Mouse (Mus musculus) NIH3T3 (cell line): ENCODE measurements around the gene Golph3.
A peak's percentile ranks its signal among the peaks of the same experiment; 100 is the strongest.

Source experiments
- DNase-seq: peaks from one replicate; pipeline ENCODE4 v3.0.0-alpha.2; 2012; ENCODE audit warnings: low read depth

The Golph3 gene

GRCm38 (mm10) chr15:12321091-12321787 is at the start of gene Golph3:
Gene Golph3, plus strand, starts transcription at chr15:12321450.
- peak; percentile 98 for DNase-seq

DNA sequence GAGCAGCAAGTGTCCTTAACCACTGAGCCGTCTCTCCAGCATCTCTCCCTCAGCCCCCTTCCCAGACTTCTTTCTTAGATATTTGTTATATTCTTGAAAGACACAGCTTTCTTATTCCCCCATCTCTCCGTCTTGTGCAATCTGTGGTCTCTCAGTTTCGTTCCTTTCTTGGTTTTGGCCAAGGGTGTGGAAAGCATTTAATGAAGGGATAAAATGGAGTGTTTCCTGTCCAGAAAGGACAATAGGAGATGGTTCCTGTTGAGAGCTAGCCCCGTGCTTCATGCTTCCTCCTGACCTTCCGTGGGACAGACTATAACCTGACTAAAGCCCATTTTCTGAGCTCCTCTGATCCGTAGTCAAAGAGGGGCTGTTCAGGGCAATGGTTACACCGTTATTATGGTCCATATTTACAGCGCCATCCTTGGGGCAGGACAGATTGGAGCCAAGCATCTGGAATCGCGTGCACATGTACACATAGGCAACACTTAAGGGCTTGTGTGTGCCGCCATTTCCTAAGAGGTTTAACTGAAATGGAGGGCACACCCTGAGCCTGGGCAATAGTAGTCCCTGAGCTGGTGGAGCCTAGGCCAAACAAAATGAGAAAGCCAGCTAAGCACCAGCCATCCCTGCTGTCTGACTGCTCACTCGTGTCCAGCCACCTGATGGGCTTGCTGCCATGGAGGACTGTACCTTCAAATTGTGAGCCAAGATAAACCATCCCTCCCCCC is 47.8 kb upstream of the Golph3 start:
- DNase-seq: no peak

DNA sequence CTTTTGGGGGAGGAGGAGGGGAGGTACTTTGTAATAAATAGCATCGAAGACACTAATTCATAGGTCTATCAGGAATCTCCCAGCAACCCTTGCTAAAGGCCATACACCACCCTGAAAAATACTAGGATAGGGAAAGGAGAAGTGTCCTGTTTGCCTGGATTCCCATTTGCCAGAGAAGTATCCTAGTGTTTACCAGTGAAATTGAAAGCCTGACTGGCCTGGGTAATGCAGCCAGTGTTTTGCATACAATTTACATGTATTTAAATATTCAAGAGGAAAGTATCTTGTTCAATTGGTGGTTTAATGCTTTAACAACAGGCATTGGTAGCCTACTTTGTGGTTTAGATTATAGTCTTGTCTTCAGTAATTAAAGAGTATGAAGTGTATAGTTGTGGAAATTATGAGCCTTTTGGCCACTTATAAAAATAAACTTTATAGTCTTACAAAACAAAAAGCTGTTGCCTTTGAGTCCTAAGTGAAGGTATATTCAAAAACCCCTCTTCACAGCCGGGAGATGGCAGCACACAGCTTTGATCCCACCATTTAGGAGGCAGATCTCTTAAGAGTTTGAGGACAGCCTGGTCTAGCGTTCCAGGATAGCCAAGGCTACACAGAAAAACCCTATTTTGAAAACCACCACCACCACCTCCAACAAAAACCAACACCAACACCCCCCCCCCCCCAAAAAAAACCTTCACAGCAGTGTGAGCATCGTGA is 47.0 kb upstream of the Golph3 start:
- peak; percentile 31 for DNase-seq

GRCm38 (mm10) chr15:12275091-12275623 is 46.1 kb upstream of the Golph3 start:
- no peak for DNase-seq

DNA sequence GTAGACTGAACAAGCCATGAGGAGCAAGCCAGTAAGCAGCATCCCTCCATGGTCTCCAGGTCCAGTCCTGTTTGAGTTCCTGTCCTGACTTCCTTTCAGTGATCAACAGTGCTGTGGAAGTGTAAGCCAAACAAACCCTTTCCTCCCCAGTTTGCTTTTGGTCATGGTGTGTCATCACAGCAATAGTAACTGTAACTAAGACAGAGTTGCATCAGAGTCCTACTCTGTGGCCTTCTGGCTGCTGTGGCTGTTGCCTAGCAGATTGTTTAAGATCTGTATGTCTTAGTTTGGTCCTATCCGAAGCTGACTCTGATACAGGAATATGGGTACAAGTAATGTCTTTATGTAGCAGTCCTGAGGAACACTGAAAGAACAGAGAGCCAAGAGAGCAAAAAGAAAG is 41.4 kb upstream of the Golph3 start:
- peak; percentile 10 for DNase-seq

GRCm38 (mm10) chr15:12284794-12285534 is 36.3 kb upstream of the Golph3 start:
- peak; percentile 44 for DNase-seq

- peak; percentile 6 for DNase-seq
These were observed 35.8 kb upstream of the Golph3 start for GRCm38 (mm10) chr15:12285535-12285809.

DNA sequence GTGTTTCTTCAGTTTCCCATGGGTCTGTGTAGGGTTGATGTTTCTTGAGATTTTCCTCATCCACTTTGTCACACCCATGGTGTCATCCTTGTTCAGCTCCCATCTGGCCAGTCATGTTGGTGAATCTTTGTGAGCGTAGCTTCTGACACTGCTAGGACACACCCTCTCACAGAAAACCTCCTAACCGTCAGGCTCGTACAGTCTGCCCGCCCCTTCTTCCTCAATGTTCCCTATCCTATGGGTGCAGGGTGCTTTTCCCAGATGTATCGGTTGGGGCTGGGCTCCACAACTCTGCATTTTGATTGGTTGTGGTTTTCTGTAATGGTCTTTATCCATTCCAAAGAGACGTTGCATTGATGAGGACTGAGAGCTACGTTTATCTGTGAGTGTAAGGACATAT is 30.9 kb upstream of the Golph3 start:
- DNase-seq: no peak

DNA sequence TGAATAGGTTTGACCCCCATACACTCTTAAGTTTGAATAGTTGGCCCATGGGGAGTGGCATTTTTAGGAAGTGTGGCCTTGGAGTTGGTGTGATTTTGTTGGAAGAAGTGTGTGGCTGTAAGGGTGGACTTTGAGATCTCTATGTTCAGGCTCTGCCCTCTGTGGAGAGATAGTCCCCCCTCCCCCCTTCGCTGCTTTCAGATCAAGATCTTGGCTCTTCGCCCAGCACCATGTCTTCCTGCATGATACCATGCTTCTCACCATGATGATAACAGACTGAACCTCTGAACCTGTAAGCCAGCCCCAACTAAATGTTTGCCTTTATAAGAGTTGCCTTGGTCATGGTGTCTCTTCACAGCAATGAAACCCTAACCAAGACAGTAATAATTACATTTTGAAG is 29.5 kb upstream of the Golph3 start:
- DNase-seq: no peak

DNA sequence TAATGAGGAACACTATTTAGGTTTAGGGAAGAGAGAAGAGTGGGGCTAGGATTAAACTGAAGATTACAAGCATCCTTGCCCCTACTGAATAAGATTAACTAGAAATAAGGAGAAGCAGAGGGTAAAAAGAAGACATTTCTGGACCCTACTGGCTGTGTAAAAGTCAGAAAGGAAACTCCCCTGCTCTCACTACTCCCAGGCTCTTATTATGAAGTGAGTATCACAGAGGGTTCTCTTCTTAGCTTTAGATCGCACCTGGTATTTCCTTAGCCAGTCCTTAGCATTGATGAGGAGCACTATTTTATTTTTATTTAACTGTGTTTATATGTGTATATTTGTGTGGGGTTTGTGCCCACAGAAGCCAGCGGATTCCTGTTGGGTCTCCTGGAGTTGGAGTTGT is 25.0 kb upstream of the Golph3 start:
- DNase-seq: no peak

GRCm38 (mm10) chr15:12298231-12298737 is 23.0 kb upstream of the Golph3 start:
- DNase-seq: no peak

DNA sequence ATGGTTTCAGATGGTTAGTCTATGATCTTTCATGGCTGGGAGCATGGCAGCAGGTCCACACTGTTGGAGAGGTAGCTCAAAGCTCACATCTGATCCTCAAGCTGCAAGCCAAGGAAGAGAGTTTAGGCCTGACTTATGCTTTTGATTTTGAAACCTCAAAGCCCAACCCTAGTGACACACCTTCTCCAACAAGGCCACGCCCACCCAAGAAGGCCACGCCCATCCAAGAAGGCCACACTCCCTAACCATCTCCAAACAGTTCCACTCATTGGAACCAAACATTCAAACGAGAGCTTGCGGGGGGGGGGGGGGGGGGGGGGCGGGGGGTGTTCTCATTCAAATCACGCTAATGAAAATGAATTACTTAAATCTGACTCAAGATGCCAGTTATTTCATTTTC is 19.5 kb upstream of the Golph3 start:
- peak; percentile 25 for DNase-seq

DNA sequence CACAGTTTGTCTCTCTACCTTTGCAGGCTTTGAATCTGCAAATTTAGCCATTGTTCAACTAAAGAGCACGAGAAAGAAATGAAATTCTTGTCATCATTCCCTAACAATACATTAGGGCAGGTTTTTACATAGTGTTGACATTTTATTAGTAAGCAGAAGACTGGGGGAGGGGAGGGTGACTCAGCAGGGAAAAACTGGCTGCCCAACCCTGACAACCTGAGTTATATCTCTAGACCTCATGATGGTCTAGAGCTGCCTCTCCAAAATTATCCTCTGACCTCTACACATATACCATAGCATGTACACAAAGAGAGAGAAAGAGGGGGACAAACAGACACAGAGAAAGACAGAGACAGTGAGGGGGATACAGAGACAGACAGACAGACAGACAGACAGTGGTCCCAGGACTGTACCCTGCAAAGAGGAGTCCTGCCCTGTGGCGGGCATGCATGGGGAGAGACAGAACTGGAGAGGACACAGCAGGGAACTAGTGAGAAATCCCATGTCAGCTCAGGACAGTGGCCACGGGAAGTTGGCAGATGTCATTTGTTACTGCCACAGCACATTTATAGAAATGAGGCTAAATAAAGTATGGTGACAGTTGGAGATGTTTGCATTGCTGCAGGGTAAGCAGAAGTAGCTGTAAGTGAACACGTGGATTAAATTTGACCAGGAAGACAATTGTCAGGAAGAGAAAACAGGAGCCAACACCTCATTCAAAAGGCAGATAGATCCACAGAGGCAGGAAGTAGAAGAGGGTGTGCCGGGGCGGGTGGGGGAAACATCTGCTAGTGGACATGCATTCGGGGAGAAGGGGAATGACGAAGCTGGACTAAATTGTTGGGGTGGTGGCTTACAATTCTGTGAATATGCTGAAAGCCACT is 14.8 kb upstream of the Golph3 start:
- DNase-seq: peak; percentile 60

DNA sequence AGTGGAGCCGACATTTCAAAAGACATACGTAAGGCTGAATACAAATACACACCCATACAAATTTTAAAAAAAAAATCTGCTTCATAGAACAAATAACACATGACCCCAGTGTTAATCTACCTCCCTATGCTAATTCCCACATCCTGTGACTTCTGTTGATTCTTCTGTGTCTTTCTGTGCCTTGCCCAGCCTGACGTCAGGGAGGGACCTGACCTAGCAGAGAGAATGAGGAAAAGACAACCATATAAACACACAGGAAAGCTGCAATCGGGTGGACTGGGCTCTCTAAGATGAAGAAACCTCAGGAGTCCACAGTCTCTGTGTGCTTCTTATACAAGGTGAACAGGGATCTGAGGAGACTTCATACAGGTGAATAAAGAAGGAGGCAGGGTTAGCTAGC is 14.1 kb upstream of the Golph3 start:
- DNase-seq: no peak

DNA sequence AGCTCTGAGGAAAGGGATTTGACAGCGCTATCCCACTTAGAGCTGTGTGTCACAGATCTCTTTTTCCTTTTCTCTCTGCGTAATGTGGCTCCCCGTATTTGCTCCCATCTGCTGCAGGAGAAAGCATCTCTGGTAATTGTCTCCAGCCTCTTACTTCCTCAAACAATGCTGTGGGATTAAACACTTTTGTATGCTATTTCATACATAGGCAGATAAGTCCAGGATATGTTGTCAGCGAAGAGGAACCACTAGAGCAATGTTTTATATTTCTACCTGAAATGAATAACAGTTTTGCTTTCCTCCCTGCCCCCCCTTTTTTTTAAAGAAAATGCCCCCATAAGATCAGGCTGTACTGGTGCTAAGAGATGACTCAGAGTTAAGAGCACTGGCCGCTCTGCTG is 12.7 kb upstream of the Golph3 start:
- DNase-seq: no peak

DNA sequence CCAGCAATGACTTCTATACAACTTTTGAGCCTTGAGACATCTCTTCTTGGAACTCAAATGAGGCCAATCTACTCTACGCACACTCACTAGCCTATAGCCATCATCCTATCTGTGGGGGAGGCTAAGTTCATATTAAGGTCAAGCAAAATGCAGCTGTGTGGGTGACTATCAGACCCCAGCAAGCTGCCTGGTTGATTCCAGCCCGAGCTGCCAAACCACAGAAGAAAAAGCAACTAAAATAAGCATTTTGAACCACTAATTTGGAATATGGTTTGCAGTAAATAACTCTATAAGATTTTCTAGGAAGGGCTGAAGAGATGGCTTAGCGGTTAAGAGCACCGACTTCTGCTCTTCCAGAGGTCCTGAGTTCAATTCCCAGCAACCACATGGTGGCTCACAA is 10.6 kb upstream of the Golph3 start:
- peak; percentile 34 for DNase-seq

DNA sequence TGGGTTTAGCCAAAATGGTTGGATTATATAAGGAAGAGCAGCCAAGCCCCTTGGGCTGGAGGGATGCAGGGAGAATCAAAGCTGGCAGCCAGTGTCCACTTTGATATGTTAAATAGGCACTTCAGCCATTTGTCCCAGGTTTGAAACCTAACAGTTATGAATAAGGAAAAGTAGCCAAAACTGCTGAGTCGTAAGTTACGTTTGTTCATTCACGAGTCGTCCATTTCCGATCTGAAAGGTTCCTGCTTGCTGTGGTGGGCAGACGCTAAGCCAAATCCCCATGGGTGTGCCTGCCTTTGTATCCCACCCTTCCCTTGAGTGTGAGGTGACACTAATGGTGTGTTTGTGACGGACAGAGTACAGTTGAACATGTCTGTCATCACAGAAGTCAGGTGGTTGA is 9.8 kb upstream of the Golph3 start:
- no peak for DNase-seq

- no peak for DNase-seq
These were observed 8.0 kb upstream of the Golph3 start for GRCm38 (mm10) chr15:12313255-12313654.

GRCm38 (mm10) chr15:12314584-12314983 is 6.7 kb upstream of the Golph3 start:
- no peak for DNase-seq

DNA sequence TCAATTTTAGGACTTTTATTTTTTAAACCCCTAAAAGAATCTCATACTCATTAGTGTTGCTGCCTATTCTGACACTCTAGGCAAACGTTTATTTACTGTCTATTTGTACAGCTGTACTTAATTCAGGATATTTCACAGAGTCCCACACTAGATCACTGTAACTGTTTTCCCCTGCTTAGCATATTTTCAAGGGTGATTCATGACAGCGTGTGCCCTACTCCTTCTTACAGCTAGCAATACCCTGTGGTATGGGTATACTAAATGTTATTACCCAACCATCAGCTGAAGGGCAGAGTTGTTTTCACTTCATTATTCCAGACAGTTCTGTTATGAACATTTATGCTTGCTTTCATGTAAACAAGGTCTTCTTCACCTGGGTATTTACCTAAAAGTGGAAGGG is 5.3 kb upstream of the Golph3 start:
- DNase-seq: peak; percentile 58

- DNase-seq: no peak
These were observed 4.0 kb upstream of the Golph3 start for GRCm38 (mm10) chr15:12317290-12317689.
